Mouse (Mus musculus) thymus, postnatal 25 days (tissue): ENCODE measurements around the gene Ppfibp1.

ENCODE experiments used
- DNase-seq: peaks from one replicate; pipeline ENCODE4 v3.0.0; 2022

Ppfibp1 gene

DNA sequence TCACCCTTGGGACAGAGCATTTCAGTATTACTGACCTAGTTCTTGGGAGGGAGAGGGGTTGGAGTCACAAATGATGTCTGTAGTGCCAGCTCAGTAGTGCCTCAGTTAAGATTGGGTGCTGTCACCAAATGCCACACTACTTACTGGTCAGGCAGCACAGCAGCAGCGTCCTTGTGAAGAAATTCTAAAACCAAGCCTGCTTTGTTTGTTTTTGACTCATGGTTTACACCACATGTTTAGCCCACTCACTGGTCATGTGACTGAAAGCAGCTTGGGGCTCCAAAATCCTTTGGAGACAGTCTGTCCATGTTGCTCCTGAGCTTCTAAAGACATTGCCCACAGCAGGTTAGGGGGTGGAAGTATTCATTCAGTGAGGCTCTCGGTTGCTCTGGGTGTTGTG is 4.9 kb upstream of the Ppfibp1 start:
- DNase-seq, result no peak

DNA sequence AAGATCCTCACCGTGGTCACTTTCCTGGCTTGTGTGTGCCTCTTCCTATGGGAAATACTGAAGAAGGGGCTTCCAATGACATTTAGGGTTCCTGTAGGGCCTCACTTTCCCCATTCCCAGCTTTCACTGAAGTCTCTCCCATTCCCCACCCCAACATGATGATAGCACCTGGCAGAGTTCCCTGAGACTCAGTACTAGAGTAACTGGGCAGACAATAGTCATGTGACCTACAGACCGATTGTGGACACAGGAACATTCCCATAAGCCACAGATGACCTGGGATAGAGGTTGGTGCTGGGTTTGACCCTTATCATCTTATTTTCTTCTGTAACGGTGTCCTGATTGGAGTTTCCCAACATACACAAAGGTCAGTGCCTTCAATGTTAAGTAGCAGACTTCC is 4.1 kb upstream of the Ppfibp1 start:
- no peak for DNase-seq

DNA sequence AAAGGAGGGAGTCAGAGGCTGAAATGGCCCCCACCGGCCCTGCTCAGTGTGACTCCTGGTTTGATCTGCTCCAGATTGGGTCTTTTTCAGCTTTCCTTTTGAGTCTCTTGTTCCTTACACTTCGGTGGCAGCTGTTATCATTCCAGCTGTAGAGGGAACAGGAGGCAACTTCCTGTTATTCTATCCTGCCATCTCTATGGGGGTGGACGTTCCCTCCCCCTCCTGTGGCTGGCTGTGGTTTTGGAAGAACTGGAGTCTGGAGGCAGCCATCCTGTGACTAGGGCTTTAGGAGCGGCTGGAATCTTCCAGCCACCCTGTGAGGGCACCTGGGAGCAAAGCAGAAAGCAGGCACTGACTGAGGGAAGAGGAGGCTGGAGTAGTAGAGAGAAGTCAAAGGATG is 3.4 kb upstream of the Ppfibp1 start:
- DNase-seq, result no peak

DNA sequence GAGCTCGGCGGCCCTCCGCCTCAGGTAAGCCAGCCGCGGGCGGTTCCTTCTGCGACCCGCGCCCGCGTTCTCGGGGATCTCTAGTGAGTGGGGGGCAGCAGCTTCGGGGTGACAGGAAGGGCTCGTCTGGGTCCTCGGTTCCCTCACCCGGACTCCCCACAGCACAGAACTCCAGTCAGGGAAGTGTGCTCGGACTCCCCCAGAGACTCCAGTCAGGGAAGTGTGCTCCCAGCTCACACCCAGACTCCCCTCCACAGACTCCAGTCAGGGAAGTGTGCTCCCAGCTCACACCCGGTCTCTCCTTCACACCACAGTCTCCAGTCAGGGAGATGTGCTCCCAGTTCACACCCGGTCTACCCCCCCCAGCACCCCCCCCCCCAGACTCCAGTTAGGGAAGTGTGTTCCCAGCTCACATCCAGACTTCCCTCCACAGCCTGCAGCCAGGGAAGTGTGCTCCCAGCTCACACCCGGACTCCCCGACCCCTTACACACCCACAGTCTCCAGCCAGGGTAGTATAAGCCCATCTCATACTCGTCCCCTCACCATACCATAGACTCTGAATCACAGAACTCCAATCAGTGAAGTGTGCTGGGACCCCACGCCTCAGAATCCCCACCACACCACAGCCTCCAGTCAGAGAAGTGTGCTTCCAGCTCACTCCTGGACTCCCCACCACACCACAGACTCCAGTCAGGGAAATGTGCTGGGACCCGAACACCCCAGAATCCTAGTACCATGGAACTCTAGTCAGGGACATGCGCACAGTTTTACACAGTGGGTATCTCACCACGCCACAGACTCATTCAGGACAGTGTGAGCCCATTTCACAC is 588 bp downstream of the Ppfibp1 start:
- no peak for DNase-seq

DNA sequence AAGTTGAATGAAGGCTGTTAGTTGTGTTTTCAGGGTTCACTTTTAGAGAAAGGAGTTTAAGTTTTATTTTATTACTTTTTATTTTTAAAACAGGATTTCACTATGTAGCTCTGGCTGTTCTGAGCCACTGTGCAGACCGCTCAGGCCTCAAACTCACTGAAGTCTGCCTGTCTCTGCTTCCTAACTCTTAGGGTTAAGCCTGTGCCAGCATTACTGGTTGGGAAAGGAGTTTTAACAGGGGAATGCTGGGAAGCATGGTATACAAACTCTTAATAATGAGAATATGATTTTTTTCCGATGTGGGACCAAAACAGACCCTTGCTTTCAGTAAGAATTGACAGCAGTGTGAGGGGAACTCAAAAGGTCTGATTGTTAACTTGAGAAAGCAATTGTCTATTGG is 1.9 kb downstream of the Ppfibp1 start:
- DNase-seq, result no peak

DNA sequence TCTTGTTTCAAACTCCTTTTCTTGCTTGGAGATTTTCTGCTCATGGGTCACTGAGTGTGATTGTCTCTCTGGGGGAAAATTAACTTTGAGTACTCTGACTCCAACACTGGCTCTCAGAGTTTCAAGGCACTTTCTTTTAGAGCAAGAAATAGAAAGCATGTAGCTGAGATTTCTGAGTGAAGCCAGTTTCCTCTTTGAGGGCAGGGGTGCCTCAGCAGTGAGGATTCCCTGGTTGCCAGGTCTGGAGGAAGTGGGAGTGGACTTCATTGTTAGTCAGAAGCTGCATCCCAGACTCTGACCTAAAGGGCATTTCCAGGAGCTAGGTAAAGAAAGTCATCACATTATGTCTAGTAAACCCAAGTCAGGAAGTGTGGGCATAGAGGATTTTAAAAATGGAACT is 2.3 kb downstream of the Ppfibp1 start:
- DNase-seq, result no peak

DNA sequence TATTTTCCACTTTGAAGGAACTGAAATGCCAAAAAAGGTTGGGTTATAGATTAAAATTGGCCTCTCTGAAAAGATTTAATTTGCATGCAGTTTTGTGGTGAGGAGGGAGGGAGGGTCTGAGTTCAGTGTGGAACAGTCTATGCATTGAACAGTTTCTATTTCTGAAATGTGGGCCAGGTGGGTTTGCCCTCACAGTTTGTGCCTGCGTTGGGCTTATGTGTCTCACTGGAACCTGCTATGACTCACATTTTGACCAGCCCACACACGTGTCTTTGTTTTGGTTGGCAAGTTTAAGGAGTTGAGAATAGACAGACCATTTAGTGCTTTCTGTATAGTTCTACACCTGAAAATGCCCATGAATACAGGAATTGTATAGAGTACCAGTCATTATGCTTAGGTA is 5.6 kb downstream of the Ppfibp1 start:
- DNase-seq, result no peak

DNA sequence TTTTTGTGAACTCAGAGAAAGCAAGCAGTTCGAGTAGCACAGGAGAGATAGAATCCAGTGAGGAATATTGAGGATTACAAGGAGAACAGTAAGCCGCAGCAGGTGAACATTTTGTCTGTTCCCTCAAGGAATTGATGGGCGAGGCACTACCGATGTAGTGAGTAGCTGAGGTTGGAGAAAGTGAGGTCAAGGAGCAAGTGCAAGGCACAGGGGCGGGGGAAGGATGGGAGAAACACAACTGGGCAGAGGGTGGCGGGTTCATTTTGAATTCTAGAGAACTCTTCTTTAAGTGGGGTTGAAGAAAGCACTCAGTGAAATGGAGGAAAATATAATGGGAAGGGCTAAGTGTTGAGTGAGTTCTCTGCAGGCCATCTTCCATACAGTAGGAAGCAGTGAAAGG is 10.4 kb downstream of the Ppfibp1 start:
- no peak for DNase-seq

DNA sequence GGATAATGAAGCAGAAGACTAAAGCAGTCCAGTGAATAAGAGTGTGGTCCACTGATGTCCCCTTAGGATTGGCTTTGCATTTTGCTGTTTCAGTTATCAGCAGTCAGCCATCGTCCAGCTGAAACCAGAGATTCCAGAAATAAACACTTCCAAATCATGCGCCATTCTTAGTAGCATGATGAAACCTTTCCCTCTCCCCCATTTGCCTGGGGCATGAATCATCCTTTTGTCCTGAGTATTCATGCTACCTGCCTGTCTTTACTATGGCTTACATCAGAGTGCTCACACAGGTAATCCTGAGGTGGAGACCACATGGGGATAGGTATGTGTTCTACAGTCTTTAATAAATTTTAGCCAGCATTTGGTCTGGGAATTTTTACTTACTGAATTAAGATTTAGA is 11.4 kb downstream of the Ppfibp1 start:
- no peak for DNase-seq

DNA sequence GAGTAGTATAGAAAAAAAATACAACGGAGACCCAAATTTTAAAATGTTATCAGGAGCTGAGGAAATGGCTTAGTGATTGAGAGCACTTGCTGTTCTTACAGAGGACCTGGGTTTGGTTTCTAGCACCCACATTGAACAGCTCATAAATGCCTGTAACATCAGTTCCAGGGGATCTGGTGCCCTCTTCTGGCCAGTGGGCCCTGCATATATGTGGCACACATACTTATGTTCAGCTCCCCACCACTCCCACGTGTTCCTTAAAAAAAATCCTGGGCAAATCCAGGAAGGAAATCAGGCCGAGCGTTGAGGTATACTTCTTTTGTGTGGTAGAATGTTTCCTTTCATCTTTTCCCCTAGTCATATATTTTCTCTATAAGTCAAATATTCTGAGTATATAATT is 13.6 kb downstream of the Ppfibp1 start:
- no peak for DNase-seq

DNA sequence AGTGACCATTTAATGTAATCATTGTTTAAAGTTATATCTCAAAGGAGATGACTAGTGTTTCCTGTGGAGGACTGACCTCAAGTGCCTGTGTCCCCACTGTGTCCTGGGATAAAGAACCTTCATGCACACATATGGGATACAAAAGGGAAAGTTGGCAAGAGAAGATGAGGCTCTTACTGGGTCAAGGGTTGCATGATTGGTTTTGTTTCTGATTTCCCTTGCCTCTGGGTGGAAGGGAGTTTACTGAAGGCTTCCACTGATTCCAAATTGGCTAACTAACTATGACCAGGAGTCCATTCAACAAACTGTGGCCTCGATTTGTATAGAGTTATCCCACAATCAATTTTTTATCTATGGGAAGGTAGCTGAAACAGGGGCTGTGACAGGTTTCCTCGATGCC is 15.3 kb downstream of the Ppfibp1 start:
- no peak for DNase-seq

DNA sequence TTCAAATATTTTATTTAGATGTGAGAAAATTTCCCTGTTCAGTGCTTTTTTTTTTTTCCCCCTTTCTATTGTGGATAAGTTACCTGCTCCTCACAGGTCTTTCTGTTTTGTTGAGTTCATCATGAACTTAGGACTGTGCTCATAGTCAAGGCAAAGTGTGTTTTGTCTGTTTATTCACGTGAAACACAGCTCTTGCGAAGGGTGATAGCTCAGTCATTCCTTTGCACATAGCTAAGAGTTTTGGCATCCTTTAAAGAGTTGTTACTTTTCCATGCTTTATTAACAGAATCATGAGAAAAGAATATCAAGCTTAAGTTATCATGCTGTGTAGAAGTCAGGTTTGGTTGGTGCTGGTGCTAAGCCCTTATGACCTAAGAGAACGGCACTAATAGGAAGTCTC is 16.4 kb downstream of the Ppfibp1 start:
- no peak for DNase-seq

DNA sequence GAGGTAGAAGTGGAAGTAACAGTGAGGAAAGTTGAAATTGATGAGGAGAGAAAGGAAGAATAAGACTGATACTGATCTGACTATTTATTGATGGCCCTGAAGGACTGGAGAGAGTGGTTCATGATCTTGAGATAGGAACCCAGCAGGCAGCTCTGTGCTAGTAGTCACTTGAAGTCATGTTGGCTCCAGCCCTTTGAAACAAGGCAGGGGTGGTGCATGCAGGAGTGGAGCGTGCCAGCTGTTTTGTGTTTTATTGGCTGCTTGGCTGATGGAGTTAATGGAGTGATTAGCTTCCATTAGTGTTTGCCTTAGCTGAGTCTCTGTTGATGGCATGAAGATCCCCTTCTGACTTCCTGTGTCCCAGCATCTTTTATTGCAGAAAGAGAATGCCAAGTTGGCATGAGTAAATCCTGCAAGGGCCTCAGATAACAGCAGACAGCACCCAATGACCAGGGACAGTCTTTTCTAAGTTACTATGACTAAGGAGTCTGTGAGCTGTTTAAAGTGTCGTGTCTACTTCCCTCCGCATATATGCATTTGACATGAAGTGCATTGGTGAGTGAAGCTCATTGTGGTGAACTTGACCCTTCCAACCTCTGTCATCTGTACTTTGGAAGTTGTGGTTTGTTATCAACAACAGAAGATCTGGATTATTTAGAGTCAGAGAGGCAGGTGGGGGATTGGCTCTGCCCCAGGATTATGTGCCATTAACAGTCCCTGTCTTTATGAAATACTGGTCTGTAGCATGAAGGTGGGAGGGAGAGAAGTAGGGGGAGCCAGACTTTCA is 17.9 kb downstream of the Ppfibp1 start:
- DNase-seq, result no peak

DNA sequence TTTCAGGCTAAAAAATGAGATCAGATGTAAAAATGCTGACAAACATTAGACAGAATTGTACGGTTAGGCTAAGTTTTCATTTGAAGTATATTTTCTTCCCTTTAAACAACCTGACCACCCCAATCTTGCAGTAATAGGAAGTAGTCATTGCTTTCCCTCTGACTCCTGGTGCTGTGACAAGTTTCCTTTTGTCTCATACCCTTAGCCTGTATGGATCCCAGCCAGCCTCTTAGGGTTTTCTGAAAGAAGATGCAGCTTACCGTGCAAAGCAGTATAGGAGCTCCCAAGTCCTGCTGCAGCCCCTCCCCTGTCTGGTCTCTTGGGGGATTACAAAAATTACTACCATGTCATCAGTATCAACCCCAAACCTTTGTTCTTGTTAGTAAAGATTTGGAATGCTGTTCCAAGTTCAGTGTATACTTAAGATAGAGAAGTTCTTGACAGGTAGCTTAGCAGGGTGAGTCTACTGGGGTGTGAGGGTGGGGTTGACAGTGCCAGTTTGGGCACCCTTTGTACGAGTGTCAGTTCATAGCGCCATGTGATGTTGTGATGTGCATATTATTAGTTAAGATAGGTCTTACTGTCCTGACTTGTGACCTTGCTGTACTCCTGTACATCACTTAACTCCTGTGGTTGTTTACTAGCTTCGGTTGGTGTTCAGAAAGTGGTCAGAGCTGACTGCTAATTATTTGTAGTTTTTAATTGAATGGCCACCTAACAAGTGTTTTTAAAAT is 18.9 kb downstream of the Ppfibp1 start:
- no peak for DNase-seq

DNA sequence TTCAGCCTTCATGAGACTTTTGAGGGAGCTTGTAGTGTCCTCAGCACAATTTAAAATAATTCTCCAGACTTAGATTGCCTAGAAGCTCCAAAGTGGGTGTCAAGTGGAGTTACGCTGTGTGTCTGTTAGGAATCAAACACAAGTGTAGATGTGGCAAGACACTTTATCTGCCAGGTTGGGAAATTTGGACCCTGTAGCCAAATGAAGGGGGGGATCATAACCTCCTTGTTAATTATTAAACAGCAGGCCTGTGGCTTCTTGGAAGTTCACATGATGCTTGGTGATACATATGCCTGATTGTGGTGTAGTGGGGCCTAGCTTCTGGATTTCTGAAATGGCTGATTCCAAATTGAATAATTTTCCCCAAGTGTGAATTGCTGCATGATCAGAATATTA is 19.5 kb downstream of the Ppfibp1 start:
- no peak for DNase-seq

DNA sequence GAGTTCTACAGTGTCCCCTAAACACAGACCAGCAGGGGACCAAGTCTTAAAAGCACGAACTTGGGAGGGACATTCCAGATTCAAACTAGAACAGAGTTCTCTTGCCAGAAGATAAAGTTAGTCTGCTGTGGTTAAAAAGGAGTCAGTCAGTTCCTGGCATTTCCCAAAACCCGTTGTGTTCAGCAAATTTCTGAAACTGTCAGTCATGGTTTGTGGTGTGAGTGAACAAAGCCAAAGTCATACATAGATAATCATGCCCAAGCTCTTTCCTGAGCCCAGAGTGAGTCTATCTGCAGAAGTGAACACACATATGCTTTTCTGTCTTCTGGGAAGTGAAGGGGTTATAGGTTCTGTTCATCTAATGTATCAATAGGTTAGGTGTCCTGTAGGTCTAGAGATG is 20.5 kb downstream of the Ppfibp1 start:
- no peak for DNase-seq

DNA sequence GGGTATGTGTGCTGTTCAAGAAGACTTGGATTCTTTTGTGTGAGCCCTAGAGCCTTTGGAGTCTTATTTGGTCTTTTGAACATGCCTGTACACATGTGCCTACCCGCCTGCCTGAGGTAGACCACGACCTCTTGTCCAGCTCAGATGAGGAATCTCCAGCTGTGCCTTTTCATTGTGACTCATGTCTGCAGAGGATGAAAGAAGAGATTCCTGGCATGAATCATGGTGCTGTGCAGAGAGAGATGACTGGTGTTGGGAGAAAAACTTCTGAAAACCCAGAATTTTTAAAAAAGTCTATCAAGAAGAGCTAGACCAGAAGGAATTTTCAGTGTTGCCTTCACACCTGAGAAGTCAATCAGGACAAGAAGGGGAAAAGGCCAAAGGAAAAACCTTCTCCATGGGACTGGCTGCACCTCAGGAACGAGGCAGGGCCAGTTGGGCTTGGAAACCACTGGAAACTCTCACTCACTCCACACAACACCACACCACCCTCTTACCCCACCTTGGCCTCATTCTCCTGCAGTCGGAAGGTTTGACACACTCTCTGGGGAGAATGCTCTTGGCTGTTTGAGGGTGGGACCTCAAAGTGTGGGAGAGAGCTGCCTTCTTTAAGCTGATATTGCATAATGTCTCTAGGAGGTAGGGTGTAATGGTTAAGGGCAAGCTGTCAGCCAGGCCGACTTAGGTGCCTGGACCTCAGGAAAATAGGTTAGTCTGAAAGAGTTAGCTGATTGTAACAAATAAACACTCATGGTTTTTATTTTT is 21.6 kb downstream of the Ppfibp1 start:
- DNase-seq, result no peak

DNA sequence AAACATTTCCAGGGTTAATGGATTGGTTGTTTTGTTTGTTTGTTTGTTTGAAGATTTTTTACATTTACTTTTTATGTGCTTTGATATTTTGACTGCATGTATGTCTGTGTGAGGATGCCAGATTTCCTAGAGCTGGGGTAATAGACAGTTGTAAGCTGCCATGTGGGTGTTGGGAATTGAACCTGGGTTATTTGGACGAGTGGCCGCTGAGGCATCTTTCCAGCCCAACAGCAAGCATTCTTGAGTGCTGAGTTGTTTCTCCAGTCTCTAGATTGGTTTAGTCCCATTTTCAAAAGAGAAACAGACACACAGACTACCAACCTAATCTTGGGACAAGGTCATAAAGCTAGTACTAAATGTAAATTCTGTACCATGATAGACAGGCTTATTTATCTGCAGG is 22.5 kb downstream of the Ppfibp1 start:
- no peak for DNase-seq

DNA sequence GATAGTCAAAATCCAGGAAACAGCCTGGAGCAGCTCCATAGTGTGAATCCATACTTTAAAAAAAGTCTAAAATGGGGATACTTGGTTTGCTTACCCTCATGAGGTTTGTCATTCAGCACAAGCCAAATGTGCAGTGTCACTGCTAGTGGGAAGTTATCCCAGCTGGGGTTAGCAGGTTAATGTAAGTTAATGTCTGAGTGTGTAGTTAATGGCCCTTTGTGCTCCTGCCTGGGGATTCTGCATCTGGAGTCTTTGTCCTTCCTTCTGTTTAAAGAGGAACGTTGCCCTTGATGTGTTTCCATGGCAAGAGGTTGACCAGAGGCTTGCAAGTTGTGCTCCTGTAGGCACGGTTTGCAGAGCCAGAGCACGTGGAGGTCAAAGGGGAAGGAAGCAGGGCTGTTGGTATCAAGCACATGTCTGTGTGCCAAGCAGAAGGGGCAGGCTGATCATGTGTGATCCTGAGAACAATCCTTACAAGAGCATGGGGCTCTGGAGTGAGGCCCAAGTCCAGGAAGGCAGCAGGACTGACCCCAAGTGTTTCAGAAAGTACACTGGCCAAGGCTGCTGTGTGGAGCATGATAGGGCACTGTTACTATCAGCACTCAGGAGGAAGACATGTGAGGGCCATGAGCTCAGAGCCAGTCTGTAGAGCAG is 24.7 kb downstream of the Ppfibp1 start:
- DNase-seq, result no peak

DNA sequence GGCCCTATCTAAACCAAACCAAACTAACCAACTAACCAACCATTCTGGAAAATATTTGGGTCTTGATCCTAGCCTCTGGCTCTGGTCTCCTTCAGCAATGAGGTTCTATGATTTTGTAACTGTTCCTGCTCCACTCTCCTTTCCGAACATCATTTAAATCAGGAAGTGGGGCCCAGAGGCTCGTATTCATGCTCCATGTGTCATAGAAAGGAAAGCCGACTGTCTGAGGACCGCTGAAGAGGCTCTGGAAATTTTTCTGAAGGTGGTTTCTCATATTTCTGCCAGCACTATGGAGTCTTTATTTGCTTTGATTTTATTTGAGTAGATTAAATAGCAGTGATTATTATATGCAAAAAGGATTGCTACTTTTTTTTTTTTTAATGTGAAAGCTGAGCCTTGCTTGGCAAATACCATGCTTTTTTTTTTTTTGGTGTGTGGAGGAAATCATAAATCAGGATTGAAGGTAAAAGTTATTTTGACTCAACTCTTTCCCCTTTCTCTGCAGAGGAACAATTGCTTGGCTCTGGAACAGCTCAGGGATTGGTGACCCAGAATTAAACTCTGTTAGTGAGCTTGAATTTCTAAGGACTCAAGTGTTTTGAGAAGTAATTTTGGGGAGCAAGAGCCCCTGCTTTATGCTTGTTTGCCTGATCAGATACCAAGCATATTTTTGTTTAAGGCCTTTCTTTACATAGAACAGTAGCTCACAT is 25.4 kb downstream of the Ppfibp1 start:
- DNase-seq, result no peak

DNA sequence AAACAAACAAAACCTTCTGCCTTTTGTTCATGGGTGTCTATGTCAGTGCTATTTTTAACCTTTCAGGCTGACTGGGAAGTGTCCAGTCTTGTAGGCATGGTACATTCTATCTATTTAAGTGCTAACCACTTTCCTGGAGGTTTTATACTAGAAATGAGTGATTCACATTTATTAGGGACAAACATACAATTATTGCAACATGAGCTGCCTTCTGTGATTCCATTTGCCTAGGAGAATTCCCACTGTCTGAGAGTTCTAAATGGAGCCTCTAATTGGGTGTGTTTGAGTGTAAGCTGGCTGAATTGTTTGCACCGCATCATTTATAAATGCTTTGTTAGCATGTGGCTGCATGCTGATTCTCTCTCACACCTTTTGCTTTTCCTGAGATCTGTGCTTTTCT is 27.5 kb downstream of the Ppfibp1 start:
- DNase-seq, result no peak

DNA sequence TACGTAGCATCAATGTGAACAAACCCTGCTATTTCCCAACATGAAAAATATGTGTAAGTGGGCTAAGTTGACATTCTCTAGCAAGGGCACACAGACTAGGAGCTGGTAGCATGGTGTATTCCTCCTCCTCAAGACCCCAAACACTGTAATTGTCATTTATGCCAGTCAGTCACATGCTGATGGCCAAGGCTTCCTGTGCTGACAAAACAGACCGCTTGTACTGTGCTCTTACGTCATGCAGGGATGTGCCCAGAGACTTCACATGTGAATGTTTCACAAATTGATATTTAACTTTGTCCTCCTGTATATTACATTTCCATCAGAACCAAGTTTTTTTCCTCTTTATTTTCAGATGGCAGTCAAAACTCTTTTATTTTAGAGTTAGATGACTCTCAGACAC is 29.1 kb downstream of the Ppfibp1 start:
- no peak for DNase-seq
